8 mouse cellular contexts compared by ENCODE assay signal in genomic region chr5:99248501-99248900, GRCm38 (mm10).
DNase-seq lines count a peak whose midpoint lies in the region; ATAC-seq and TF ChIP-seq lines count a peak whose summit lies in the region.

No protein-coding gene starts in this region.

- WGBS in cerebellum, adult 2 months, result 3% methylated on average over 7 of the region's 7 CpGs
- 5% methylated on average over 7 of the region's 7 CpGs for WGBS in hindbrain, embryonic 11.5 days

- H3K27me3 ChIP-seq in cerebellum, adult 2 months (ENCODE audit: control insufficient read depth, insufficient read depth, low read length), result no peaks in the 10 kb centered on the region
- H3K27me3 ChIP-seq in hindbrain, embryonic 11.5 days (ENCODE audit: control insufficient read depth, insufficient read depth, low read length), result peaks cover 3% of the 10 kb centered on the region; the same call in 1 of the 2 replicates
- H3K27me3 ChIP-seq in megakaryocyte, embryonic 14.5 days (replicated peaks), result no peaks in the 10 kb centered on the region

- H3K4me1 ChIP-seq in cerebellum, adult 2 months (ENCODE audit: control insufficient read depth, insufficient read depth, low read length), result peaks cover 7% of the 10 kb centered on the region
- peaks cover 2% of the 10 kb centered on the region; the same call in 1 of the 2 replicates for H3K4me1 ChIP-seq in hindbrain, embryonic 11.5 days (replicated peaks; ENCODE audit: control insufficient read depth, insufficient read depth, low read length)
- H3K4me1 ChIP-seq in megakaryocyte, embryonic 14.5 days, result peaks cover 70% of the 10 kb centered on the region

- no peak overlapping the region for H3K4me2 ChIP-seq in hindbrain, embryonic 11.5 days (replicated peaks; ENCODE audit: low read depth, low read length)

- ATAC-seq in hindbrain, embryonic 11.5 days (ENCODE audit: low FRiP score), result peak; percentile 48; the same call in 1 of the 2 replicates

- H3K9ac ChIP-seq in hindbrain, embryonic 11.5 days (ENCODE audit: low read depth, low read length), result no peak overlapping the region

- no peak for TF ChIP-seq POLR2A in cerebellum, adult 2 months (IDR thresholded peaks at IDR 0.05; ENCODE audit: borderline replicate concordance, insufficient read depth, low read length)

- no peak overlapping the region for H3K4me3 ChIP-seq in cerebellum, adult 2 months (replicated peaks; ENCODE audit: insufficient read depth, low read depth, low read length)
- no peak overlapping the region for H3K4me3 ChIP-seq in hindbrain, embryonic 11.5 days (ENCODE audit: low read depth, low read length)
- peak overlapping the region; percentile 84 for H3K4me3 ChIP-seq in megakaryocyte, embryonic 14.5 days (replicated peaks)

- peak; percentile 96 for DNase-seq in NIH3T3 (ENCODE audit: low read depth)
- DNase-seq in cerebellum, adult 2 months, result peak; percentile 84 to 95
- DNase-seq in frontal cortex, postnatal 10 days (ENCODE audit: low spot score in 2 of 2), result peak; percentile 88 to 94
- DNase-seq in hindbrain, embryonic 11.5 days (ENCODE audit: low spot score), result peak; percentile 99
- DNase-seq in layer of hippocampus, postnatal 25 days (ENCODE audit: extremely low spot score in 1 of 2, low spot score in 1 of 2), result peak; percentile 97 to 100
- DNase-seq in right cerebral cortex, adult 2 months (ENCODE audit: low spot score in 2 of 2), result peak; percentile 99
- peak; percentile 98 for DNase-seq in urinary bladder, postnatal 14 days (ENCODE audit: low spot score)

- peak; percentile 99 for TF ChIP-seq CTCF in cerebellum, adult 2 months (IDR thresholded peaks at IDR 0.05; ENCODE audit: borderline replicate concordance, insufficient read depth, low read depth, low read length)

- H3K27ac ChIP-seq in cerebellum, adult 2 months (ENCODE audit: insufficient read depth, low read length), result no peak overlapping the region
- no peak overlapping the region for H3K27ac ChIP-seq in hindbrain, embryonic 11.5 days (ENCODE audit: low read depth, low read length)

- no peaks in the 10 kb centered on the region for H3K9me3 ChIP-seq in hindbrain, embryonic 11.5 days (ENCODE audit: control insufficient read depth, low read length)
- no peaks in the 10 kb centered on the region for H3K9me3 ChIP-seq in megakaryocyte, embryonic 14.5 days

- H3K36me3 ChIP-seq in hindbrain, embryonic 11.5 days (ENCODE audit: control insufficient read depth, insufficient read depth, low read length), result no peaks in the 10 kb centered on the region
- peaks cover 35% of the 10 kb centered on the region for H3K36me3 ChIP-seq in megakaryocyte, embryonic 14.5 days (replicated peaks; ENCODE audit: low read length)
